Mouse (Mus musculus) myocyte (in vitro differentiated cells): ENCODE measurements around the gene Acot11.

Experiments used
- CEBPB ChIP-seq: IDR thresholded peaks from 2 replicates; pipeline ENCODE4 v1.6.1; 2011; ENCODE audit warnings: mild to moderate bottlenecking, moderate library complexity; ENCODE audit not compliant: poor library complexity, insufficient read depth, severe bottlenecking
- E2F4 ChIP-seq: IDR thresholded peaks from one replicate; pipeline ENCODE4 v1.6.1; 2011; ENCODE audit warnings: mild to moderate bottlenecking, control low read depth, moderate library complexity; ENCODE audit not compliant: insufficient read depth
- MAX ChIP-seq: IDR thresholded peaks from one replicate; pipeline ENCODE4 v1.6.1; 2011; ENCODE audit warnings: low read depth, mild to moderate bottlenecking, control low read depth
- MYOD1 ChIP-seq, 3 experiments: IDR thresholded peaks; one replicate each; pipeline ENCODE4 v1.6.1; 2011; ENCODE audit warnings: control low read depth in 2 of 3, low read depth in 2 of 3, mild to moderate bottlenecking in 2 of 3, moderate library complexity in 1 of 3; ENCODE audit not compliant: insufficient read length in 2 of 3, control insufficient read depth in 1 of 3
- POLR2A ChIP-seq: IDR thresholded peaks from one replicate; pipeline ENCODE4 v1.6.1; 2011; ENCODE audit warnings: low read depth, mild to moderate bottlenecking, control low read depth, moderate library complexity; ENCODE audit not compliant: insufficient read length
- POLR2AphosphoS2 ChIP-seq: IDR thresholded peaks from one replicate; pipeline ENCODE4 v1.6.1; 2011; ENCODE audit warnings: low read depth, control low read depth; ENCODE audit not compliant: insufficient read length
- TCF12 ChIP-seq: IDR thresholded peaks from one replicate; pipeline ENCODE4 v1.6.1; 2011; ENCODE audit warnings: mild to moderate bottlenecking, control low read depth; ENCODE audit not compliant: poor library complexity, insufficient read depth, severe bottlenecking
- USF1 ChIP-seq: IDR thresholded peaks from one replicate; pipeline ENCODE4 v1.6.1; 2011; ENCODE audit warnings: low read depth, mild to moderate bottlenecking, control low read depth, moderate library complexity

DNA sequence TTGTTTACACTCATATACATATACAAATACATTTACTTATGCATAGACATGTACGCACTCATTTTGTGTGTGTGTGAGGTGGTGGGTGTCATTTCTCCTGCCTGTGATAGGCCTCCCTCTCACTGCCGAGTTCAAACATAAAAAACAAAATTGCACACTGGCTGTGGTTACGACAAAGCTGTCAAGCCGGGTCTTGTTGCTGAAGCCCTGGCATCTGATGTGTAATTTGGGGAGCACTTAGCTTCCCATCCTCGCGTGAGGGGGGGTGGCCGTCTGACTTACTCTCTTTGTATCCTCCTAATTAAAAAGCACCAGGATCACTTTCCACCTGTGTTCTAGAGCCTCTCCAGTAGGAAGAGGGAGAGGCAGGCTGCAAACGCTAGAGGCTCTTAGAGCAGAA is 37.8 kb upstream of the Acot11 start:
- no peak for TF ChIP-seq TCF12
- TF ChIP-seq POLR2A: no peak
- no peak for TF ChIP-seq POLR2AphosphoS2
- TF ChIP-seq CEBPB: no peak
- TF ChIP-seq USF1: no peak
- no peak for TF ChIP-seq MYOD1 (IDR thresholded peaks at IDR 0.05; ENCODE audit: control insufficient read depth in 1 of 3, insufficient read length in 2 of 3, low read depth in 2 of 3)
- TF ChIP-seq E2F4: no peak
- no peak for TF ChIP-seq MAX
